Mouse (Mus musculus) kidney, postnatal 0 days (tissue): Measurements from ENCODE around the gene Il1rl1. TPM values are rescaled to one million over a fixed set of nuclear protein-coding genes. Genes with fewer than 3 reads are reported as not detected.

Source experiments
- ATAC-seq: fragments of 200-750 bp; cut with Nextera tagmentation; replicated peaks from 2 replicates; pipeline ENCODE4 v1.8.0; 2017; ENCODE audit warnings: low read depth, moderate number of reproducible peaks, moderate TSS enrichment, moderate library complexity; ENCODE audit not compliant: low FRiP score
- DNase-seq: peaks from one replicate; pipeline ENCODE4 v3.0.0-alpha.2; 2016; ENCODE audit warnings: low spot score
- H3K27ac ChIP-seq: fragments of 300-500 bp; sonication (generic); 2 replicates; pipeline ENCODE4 v1.5.1; 2014; ENCODE audit warnings: mild to moderate bottlenecking
- H3K27me3 ChIP-seq: fragments of 300-500 bp; sonication (generic); 2 replicates; pipeline ENCODE4 v1.6.1; 2014; ENCODE audit warnings: low read length, mixed read lengths; ENCODE audit not compliant: insufficient read depth
- H3K36me3 ChIP-seq: fragments of 300-500 bp; sonication (generic); 2 replicates; pipeline ENCODE4 v1.6.1; 2014; ENCODE audit warnings: low read length, mixed read lengths; ENCODE audit not compliant: insufficient read depth
- H3K4me1 ChIP-seq: fragments of 300-500 bp; sonication (generic); replicated peaks from 2 replicates; pipeline ENCODE4 v1.6.1; 2014; ENCODE audit warnings: antibody characterized with exemption, low read length, mixed read lengths; ENCODE audit not compliant: insufficient read depth
- H3K4me2 ChIP-seq: fragments of 300-500 bp; sonication (generic); 2 replicates; pipeline ENCODE4 v1.6.1; 2014; ENCODE audit warnings: mild to moderate bottlenecking, low read length, moderate library complexity, mixed read lengths
- H3K4me3 ChIP-seq: fragments of 300-500 bp; sonication (generic); replicated peaks from 2 replicates; pipeline ENCODE4 v1.5.1; 2014; ENCODE audit warnings: low read depth, low read length
- H3K9ac ChIP-seq: fragments of 300-500 bp; sonication (generic); 2 replicates; pipeline ENCODE4 v1.6.1; 2014; ENCODE audit warnings: low read depth, low read length
- H3K9me3 ChIP-seq: fragments of 300-500 bp; sonication (generic); replicated peaks from 2 replicates; pipeline ENCODE4 v1.6.1; 2016; ENCODE audit warnings: low read length, inconsistent platforms, mixed read lengths
- CTCF ChIP-seq: IDR thresholded peaks from 2 replicates; pipeline ENCODE4 v1.5.1; 2016; ENCODE audit warnings: antibody characterized with exemption, low read depth, mild to moderate bottlenecking, moderate library complexity
- WGBS: fragments of 180-500 bp; shearing (Covaris S2); extraction: QIAGEN DNeasy Blood & Tissue Kit; methylation state at CpG from one replicate; pipeline ENCODE4 v1.1.7; 2014; 5-methylcytosine and 5-hydroxymethylcytosine counted together
- polyA plus RNA-seq: library from polyadenylated mRNA; unstranded; fragments of >200 nt; fragmentation: Nextera tagmentation; extraction: Ambion mirVana; gene quantifications from 2 replicates; pipeline ENCODE4 v1.2.1, GENCODE M21; 2015

Il1rl1 gene
- polyA plus RNA-seq, 1 experiment from 2014 or later = 0.13 TPM

DNA sequence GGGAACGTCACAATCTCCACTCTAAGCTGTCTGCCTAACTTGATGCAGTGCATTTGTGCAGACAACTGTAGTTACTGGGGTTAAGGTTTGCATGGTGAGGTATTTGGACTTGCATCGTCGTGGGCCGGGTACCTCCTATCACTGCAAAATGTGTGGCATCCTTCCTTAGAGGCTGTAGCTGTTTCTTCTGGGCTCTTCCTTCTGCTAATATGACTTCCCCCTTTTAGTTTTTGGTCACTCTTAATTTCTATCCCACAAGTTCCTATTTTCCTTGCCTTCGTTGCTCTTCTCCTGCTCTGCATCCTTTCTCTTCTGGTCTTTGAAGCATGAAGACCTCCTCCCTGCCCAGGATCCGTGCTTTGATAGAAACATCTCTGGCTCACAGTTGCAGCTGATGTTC is 36.8 kb upstream of the Il1rl1 start:
- H3K36me3 ChIP-seq = no peaks in the 10 kb centered on the region
- H3K9me3 ChIP-seq = no peaks in the 10 kb centered on the region
- no peak overlapping the region for H3K9ac ChIP-seq
- DNase-seq = no peak
- no peak overlapping the region for H3K4me3 ChIP-seq
- 80% methylated on average over 6 of the region's 6 CpGs for WGBS
- no peak overlapping the region for H3K4me2 ChIP-seq
- TF ChIP-seq CTCF = no peak
- H3K27me3 ChIP-seq = no peaks in the 10 kb centered on the region
- no peak overlapping the region for H3K27ac ChIP-seq
- no peak for ATAC-seq
- H3K4me1 ChIP-seq = no peaks in the 10 kb centered on the region

- H3K4me1 ChIP-seq = no peaks in the 10 kb centered on the region
- 87% methylated on average over 7 of the region's 7 CpGs for WGBS
Measured at GRCm38 (mm10) chr1:40393214-40393613, 36.2 kb upstream of the Il1rl1 start.

DNA sequence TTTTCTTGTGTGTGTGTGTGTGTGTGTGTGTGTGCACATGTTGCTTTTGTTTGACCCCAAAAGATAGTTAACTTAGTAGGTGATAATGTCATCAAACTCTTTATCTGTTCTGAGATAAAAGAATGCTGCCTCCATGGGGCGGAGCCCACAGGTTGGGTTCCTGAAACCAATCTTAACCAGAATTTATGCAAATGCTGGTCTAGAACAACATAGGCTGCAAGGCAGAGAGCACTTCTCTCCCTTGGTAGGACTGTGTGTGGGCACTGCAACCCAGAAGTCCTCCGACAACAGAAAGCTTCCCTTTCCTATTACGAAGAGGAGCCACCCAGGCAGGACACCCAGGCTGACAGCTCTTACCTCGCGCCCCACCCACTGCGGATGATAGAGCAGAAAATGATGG is 29.7 kb upstream of the Il1rl1 start:
- no peak for ATAC-seq
- DNase-seq = no peak
- Histone ChIP-seq H3K27ac (no peak overlapping the region), H3K4me2 (no peak overlapping the region), H3K9ac (no peak overlapping the region), H3K36me3 (no peaks in the 10 kb centered on the region), H3K4me3 (no peak overlapping the region), H3K4me1 (no peaks in the 10 kb centered on the region), H3K9me3 (no peaks in the 10 kb centered on the region), H3K27me3 (no peaks in the 10 kb centered on the region)
- WGBS = over 99% methylated on average over 6 of the region's 6 CpGs
- no peak for TF ChIP-seq CTCF

More at GRCm38 (mm10) chr1:40393214-40393613, 36.2 kb upstream of the Il1rl1 start:
- no peaks in the 10 kb centered on the region for H3K27me3 ChIP-seq
- no peaks in the 10 kb centered on the region for H3K9me3 ChIP-seq
- H3K9ac ChIP-seq = no peak overlapping the region
- no peak for TF ChIP-seq CTCF
- DNase-seq (no peak), ATAC-seq (no peak)
- H3K27ac ChIP-seq = no peak overlapping the region
- no peak overlapping the region for H3K4me3 ChIP-seq
- no peaks in the 10 kb centered on the region for H3K36me3 ChIP-seq
- no peak overlapping the region for H3K4me2 ChIP-seq

- 74% methylated on average over 7 of the region's 7 CpGs for WGBS
- Histone ChIP-seq H3K9ac (no peak overlapping the region), H3K36me3 (no peaks in the 10 kb centered on the region), H3K4me2 (no peak overlapping the region), H3K4me1 (no peaks in the 10 kb centered on the region), H3K27me3 (no peaks in the 10 kb centered on the region), H3K9me3 (no peaks in the 10 kb centered on the region), H3K27ac (no peak overlapping the region), H3K4me3 (no peak overlapping the region)
- DNase-seq = no peak
- no peak for ATAC-seq
- TF ChIP-seq CTCF = no peak
Measured at GRCm38 (mm10) chr1:40404682-40405081, 24.7 kb upstream of the Il1rl1 start.

DNA sequence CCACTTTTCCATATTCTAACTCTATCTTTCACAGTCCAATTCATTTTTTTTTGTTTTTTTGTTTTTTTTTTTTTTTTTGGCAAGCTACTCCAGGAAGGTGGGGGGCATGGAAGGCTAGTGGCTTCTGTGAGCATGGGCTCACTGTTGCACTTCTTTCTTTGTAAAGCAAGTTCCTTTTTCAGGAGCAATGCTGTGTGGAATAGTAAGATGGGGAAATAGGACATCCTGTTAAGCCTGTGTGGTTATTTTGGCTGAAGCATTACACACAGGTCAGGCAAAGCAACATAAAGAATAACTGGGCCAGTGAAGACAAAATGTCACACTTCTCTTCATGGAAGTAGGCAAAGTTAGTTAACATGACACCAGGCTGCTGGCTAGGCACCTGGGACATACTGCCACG is 19.5 kb upstream of the Il1rl1 start:
- Histone ChIP-seq H3K4me1 (no peaks in the 10 kb centered on the region), H3K36me3 (no peaks in the 10 kb centered on the region), H3K4me2 (no peak overlapping the region), H3K9ac (no peak overlapping the region), H3K27me3 (no peaks in the 10 kb centered on the region), H3K27ac (no peak overlapping the region), H3K9me3 (no peaks in the 10 kb centered on the region), H3K4me3 (no peak overlapping the region)
- no peak for ATAC-seq
- TF ChIP-seq CTCF = no peak
- DNase-seq = no peak
- 60% methylated on average over 1 of the region's 1 CpGs for WGBS

DNA sequence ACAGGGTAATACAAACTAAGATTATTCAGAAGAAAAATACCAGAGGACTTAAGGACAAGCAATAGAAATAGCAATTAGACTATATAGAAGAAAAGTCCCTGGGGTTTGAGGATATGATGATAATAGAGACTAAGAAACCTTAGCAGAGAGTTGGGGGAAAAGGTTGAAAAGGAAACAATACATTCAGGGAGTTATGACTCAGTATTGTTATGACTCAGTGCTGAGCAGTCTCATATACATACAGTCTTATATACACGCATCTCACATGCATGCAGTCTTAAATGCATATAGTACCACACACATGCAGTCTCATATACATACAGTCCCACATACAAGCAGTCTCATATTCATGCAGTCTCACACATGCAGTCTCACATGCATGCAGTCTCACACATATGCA is 16.3 kb upstream of the Il1rl1 start:
- Histone ChIP-seq H3K4me3 (no peak overlapping the region), H3K9ac (no peak overlapping the region), H3K4me1 (no peaks in the 10 kb centered on the region), H3K36me3 (no peaks in the 10 kb centered on the region), H3K27ac (no peak overlapping the region), H3K4me2 (no peak overlapping the region), H3K27me3 (no peaks in the 10 kb centered on the region), H3K9me3 (no peaks in the 10 kb centered on the region)
- DNase-seq (no peak), ATAC-seq (no peak)
- TF ChIP-seq CTCF = no peak
- WGBS = 95% methylated on average over 1 of the region's 1 CpGs

DNA sequence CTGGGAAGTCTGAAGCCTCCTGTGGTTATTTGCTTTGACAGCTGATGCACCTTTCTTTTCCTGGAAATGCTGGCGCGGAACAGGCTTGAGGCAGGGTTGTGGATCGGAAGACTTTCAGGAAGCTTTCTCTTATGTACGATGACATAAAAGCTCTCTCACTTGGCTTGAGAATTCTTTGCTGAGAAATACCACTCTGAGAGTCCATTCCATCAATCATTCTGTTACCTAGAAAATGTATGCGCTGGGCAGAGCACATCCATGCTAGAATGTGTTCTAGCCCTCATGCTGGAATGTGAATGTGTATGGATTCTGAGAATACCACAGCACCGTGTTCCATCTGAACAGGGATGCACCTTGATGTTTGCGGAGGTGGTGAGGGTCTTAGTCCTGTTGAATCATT is 15.1 kb upstream of the Il1rl1 start:
- TF ChIP-seq CTCF = no peak
- Histone ChIP-seq H3K27ac (no peak overlapping the region), H3K9me3 (no peaks in the 10 kb centered on the region), H3K4me1 (no peaks in the 10 kb centered on the region), H3K36me3 (no peaks in the 10 kb centered on the region), H3K4me2 (no peak overlapping the region), H3K4me3 (no peak overlapping the region), H3K27me3 (no peaks in the 10 kb centered on the region), H3K9ac (no peak overlapping the region)
- no peak for ATAC-seq
- no peak for DNase-seq
- WGBS = 85% methylated on average over 7 of the region's 7 CpGs
